Mouse (Mus musculus): ENCODE data around the gene Gdf11. TPM values are rescaled to one million over a fixed set of nuclear protein-coding genes. Genes with fewer than 3 reads are reported as not detected.

Gene Gdf11
- polyA plus RNA-seq, 1 experiment = 2.8 TPM

GRCm38 (mm10) chr10:128902409-128902988, 11.0 kb upstream of the Gdf11 start:
- Histone ChIP-seq H3K4me1 (ENCODE audit: control insufficient read depth, insufficient read depth, low read length) (peaks cover 2% of the 10 kb centered on the region), H3K27ac (ENCODE audit: insufficient read depth, low read length) (0 out of 2 replicates have a peak overlapping the region, but pooled peaks have one; percentile 1), H3K9me3 (replicated peaks; ENCODE audit: control insufficient read depth, insufficient read depth, low read length, poor library complexity, severe bottlenecking) (no peaks in the 10 kb centered on the region), H3K36me3 (ENCODE audit: control insufficient read depth, insufficient read depth, low read length, poor library complexity, severe bottlenecking) (no peaks in the 10 kb centered on the region), H3K4me3 (ENCODE audit: low read depth, low read length) (no peak overlapping the region), H3K27me3 (ENCODE audit: control insufficient read depth, insufficient read depth, low read length, poor library complexity, severe bottlenecking) (no peaks in the 10 kb centered on the region), H3K9ac (ENCODE audit: low read depth, poor library complexity, severe bottlenecking) (no peak overlapping the region)
- TF ChIP-seq EP300 (IDR thresholded peaks at IDR 0.05; ENCODE audit: insufficient read depth, low read depth, low read length) = no peak
- TF ChIP-seq CTCF (IDR thresholded peaks at IDR 0.05; ENCODE audit: low read depth, low read length) = no peak

GRCm38 (mm10) chr10:128901409-128901808, 9.9 kb upstream of the Gdf11 start:
- Histone ChIP-seq H3K27ac (ENCODE audit: insufficient read depth, low read length) (peak overlapping the region; percentile 70), H3K9ac (ENCODE audit: low read depth, poor library complexity, severe bottlenecking) (no peak overlapping the region), H3K36me3 (ENCODE audit: control insufficient read depth, insufficient read depth, low read length, poor library complexity, severe bottlenecking) (no peaks in the 10 kb centered on the region), H3K27me3 (ENCODE audit: control insufficient read depth, insufficient read depth, low read length, poor library complexity, severe bottlenecking) (no peaks in the 10 kb centered on the region; the same call in 1 of the 2 replicates), H3K9me3 (replicated peaks; ENCODE audit: control insufficient read depth, insufficient read depth, low read length, poor library complexity, severe bottlenecking) (no peaks in the 10 kb centered on the region), H3K4me1 (ENCODE audit: control insufficient read depth, insufficient read depth, low read length) (peaks cover 2% of the 10 kb centered on the region), H3K4me3 (ENCODE audit: low read depth, low read length) (no peak overlapping the region)
- TF ChIP-seq EP300 (IDR thresholded peaks at IDR 0.05; ENCODE audit: insufficient read depth, low read depth, low read length) = no peak
- TF ChIP-seq POLR2A (IDR thresholded peaks at IDR 0.05; ENCODE audit: insufficient read depth, low read length) = no peak
- TF ChIP-seq CTCF (IDR thresholded peaks at IDR 0.05; ENCODE audit: low read depth, low read length) = no peak

GRCm38 (mm10) chr10:128900698-128901097, 9.2 kb upstream of the Gdf11 start, which contains the start of gene Cd63:
TSS of gene Cd63 (plus strand) at chr10:128900989.
- Histone ChIP-seq H3K9ac (ENCODE audit: low read depth, poor library complexity, severe bottlenecking) (peak within 1 kb of the TSS; percentile 11; the same call in 1 of the 2 replicates), H3K4me3 (ENCODE audit: low read depth, low read length) (peak within 1 kb of the TSS; percentile 15), H3K27me3 (ENCODE audit: control insufficient read depth, insufficient read depth, low read length, poor library complexity, severe bottlenecking) (no peaks in the 10 kb centered on the region; the same call in 1 of the 2 replicates), H3K9me3 (replicated peaks; ENCODE audit: control insufficient read depth, insufficient read depth, low read length, poor library complexity, severe bottlenecking) (no peaks in the 10 kb centered on the region), H3K4me1 (ENCODE audit: control insufficient read depth, insufficient read depth, low read length) (peaks cover 5% of the 10 kb centered on the region), H3K27ac (ENCODE audit: insufficient read depth, low read length) (peak within 1 kb of the TSS; percentile 70), H3K36me3 (ENCODE audit: control insufficient read depth, insufficient read depth, low read length, poor library complexity, severe bottlenecking) (no peaks in the 10 kb centered on the region)
- TF ChIP-seq EP300 (IDR thresholded peaks at IDR 0.05; ENCODE audit: insufficient read depth, low read depth, low read length) = 0 out of 2 replicates have a peak, but pooled peaks have one; percentile 27
- no peak for TF ChIP-seq POLR2A (IDR thresholded peaks at IDR 0.05; ENCODE audit: insufficient read depth, low read length)
- TF ChIP-seq CTCF (IDR thresholded peaks at IDR 0.05; ENCODE audit: low read depth, low read length) = no peak

GRCm38 (mm10) chr10:128899759-128900490, 8.4 kb upstream of the Gdf11 start:
- peak overlapping the region; percentile 40 for H3K27ac ChIP-seq (ENCODE audit: insufficient read depth, low read length)
- TF ChIP-seq CTCF (IDR thresholded peaks at IDR 0.05; ENCODE audit: low read depth, low read length) (no peak), EP300 (IDR thresholded peaks at IDR 0.05; ENCODE audit: insufficient read depth, low read depth, low read length) (no peak)

GRCm38 (mm10) chr10:128897501-128897900, 6.0 kb upstream of the Gdf11 start:
- H3K4me1 ChIP-seq (ENCODE audit: control insufficient read depth, insufficient read depth, low read length) = peaks cover 3% of the 10 kb centered on the region
- no peaks in the 10 kb centered on the region; the same call in 1 of the 2 replicates for H3K27me3 ChIP-seq (ENCODE audit: control insufficient read depth, insufficient read depth, low read length, poor library complexity, severe bottlenecking)
- H3K36me3 ChIP-seq (ENCODE audit: control insufficient read depth, insufficient read depth, low read length, poor library complexity, severe bottlenecking) = no peaks in the 10 kb centered on the region
- H3K4me3 ChIP-seq (ENCODE audit: low read depth, low read length) = no peak overlapping the region
- H3K27ac ChIP-seq (ENCODE audit: insufficient read depth, low read length) = no peak overlapping the region
- TF ChIP-seq CTCF (IDR thresholded peaks at IDR 0.05; ENCODE audit: low read depth, low read length) = no peak
- no peak for TF ChIP-seq EP300 (IDR thresholded peaks at IDR 0.05; ENCODE audit: insufficient read depth, low read depth, low read length)
- TF ChIP-seq POLR2A (IDR thresholded peaks at IDR 0.05; ENCODE audit: insufficient read depth, low read length) = no peak
- no peaks in the 10 kb centered on the region for H3K9me3 ChIP-seq (replicated peaks; ENCODE audit: control insufficient read depth, insufficient read depth, low read length, poor library complexity, severe bottlenecking)
- no peak overlapping the region for H3K9ac ChIP-seq (ENCODE audit: low read depth, poor library complexity, severe bottlenecking)

More at GRCm38 (mm10) chr10:128899759-128900490, 8.4 kb upstream of the Gdf11 start:
- no peaks in the 10 kb centered on the region for H3K36me3 ChIP-seq (ENCODE audit: control insufficient read depth, insufficient read depth, low read length, poor library complexity, severe bottlenecking)
- H3K4me1 ChIP-seq (ENCODE audit: control insufficient read depth, insufficient read depth, low read length) = peaks cover 5% of the 10 kb centered on the region
- H3K9ac ChIP-seq (ENCODE audit: low read depth, poor library complexity, severe bottlenecking) = no peak overlapping the region
- H3K4me3 ChIP-seq (ENCODE audit: low read depth, low read length) = no peak overlapping the region
- no peaks in the 10 kb centered on the region for H3K9me3 ChIP-seq (replicated peaks; ENCODE audit: control insufficient read depth, insufficient read depth, low read length, poor library complexity, severe bottlenecking)
- no peaks in the 10 kb centered on the region; the same call in 1 of the 2 replicates for H3K27me3 ChIP-seq (ENCODE audit: control insufficient read depth, insufficient read depth, low read length, poor library complexity, severe bottlenecking)

GRCm38 (mm10) chr10:128896807-128897206, 5.3 kb upstream of the Gdf11 start:
- H3K9ac ChIP-seq (ENCODE audit: low read depth, poor library complexity, severe bottlenecking) = no peak overlapping the region
- H3K4me1 ChIP-seq (ENCODE audit: control insufficient read depth, insufficient read depth, low read length) = peaks cover 3% of the 10 kb centered on the region
- no peaks in the 10 kb centered on the region for H3K9me3 ChIP-seq (replicated peaks; ENCODE audit: control insufficient read depth, insufficient read depth, low read length, poor library complexity, severe bottlenecking)
- H3K36me3 ChIP-seq (ENCODE audit: control insufficient read depth, insufficient read depth, low read length, poor library complexity, severe bottlenecking) = no peaks in the 10 kb centered on the region
- H3K27ac ChIP-seq (ENCODE audit: insufficient read depth, low read length) = no peak overlapping the region
- H3K27me3 ChIP-seq (ENCODE audit: control insufficient read depth, insufficient read depth, low read length, poor library complexity, severe bottlenecking) = no peaks in the 10 kb centered on the region; the same call in 1 of the 2 replicates
- no peak overlapping the region for H3K4me3 ChIP-seq (ENCODE audit: low read depth, low read length)
- TF ChIP-seq POLR2A (IDR thresholded peaks at IDR 0.05; ENCODE audit: insufficient read depth, low read length) (no peak), CTCF (IDR thresholded peaks at IDR 0.05; ENCODE audit: low read depth, low read length) (no peak), EP300 (IDR thresholded peaks at IDR 0.05; ENCODE audit: insufficient read depth, low read depth, low read length) (no peak)

Data from ES-Bruce4 (cell line).